Mouse (Mus musculus) hindbrain, embryonic 16.5 days (tissue): ENCODE measurements around the gene Klhl42. TPM values are rescaled to one million over a fixed set of nuclear protein-coding genes. Genes with fewer than 3 reads are reported as not detected.

Experiments
- ATAC-seq: fragments of 200-750 bp; cut with Nextera tagmentation; 2 replicates; pipeline ENCODE4 v1.8.0; 2017; ENCODE audit warnings: moderate TSS enrichment, moderate library complexity
- H3K27ac ChIP-seq: fragments of 300-500 bp; sonication (generic); 2 replicates; pipeline ENCODE4 v1.5.1; 2014; ENCODE audit warnings: low read depth, mild to moderate bottlenecking, control low read depth, low read length, moderate library complexity
- H3K27me3 ChIP-seq: fragments of 300-500 bp; sonication (generic); replicated peaks from 2 replicates; pipeline ENCODE4 v1.6.1; 2014; ENCODE audit warnings: low read length; ENCODE audit not compliant: control insufficient read depth, insufficient read depth
- H3K36me3 ChIP-seq: fragments of 300-500 bp; sonication (generic); 2 replicates; pipeline ENCODE4 v1.6.1; 2014; ENCODE audit warnings: mild to moderate bottlenecking, low read length, moderate library complexity, mixed read lengths; ENCODE audit not compliant: control insufficient read depth, insufficient read depth
- H3K4me1 ChIP-seq: fragments of 300-500 bp; sonication (generic); 2 replicates; pipeline ENCODE4 v1.6.1; 2014; ENCODE audit warnings: low read depth, low read length; ENCODE audit not compliant: control insufficient read depth, insufficient read depth
- H3K4me2 ChIP-seq: fragments of 300-500 bp; sonication (generic); 2 replicates; pipeline ENCODE4 v1.6.1; 2014; ENCODE audit warnings: mild to moderate bottlenecking, low read length, control low read depth, moderate library complexity
- H3K4me3 ChIP-seq: fragments of 300-500 bp; sonication (generic); 2 replicates; pipeline ENCODE4 v1.5.1; 2014; ENCODE audit warnings: mild to moderate bottlenecking, low read length, control low read depth, moderate library complexity
- H3K9ac ChIP-seq: fragments of 300-500 bp; sonication (generic); 2 replicates; pipeline ENCODE4 v1.6.1; 2014; ENCODE audit warnings: low read depth, mild to moderate bottlenecking, control low read depth, low read length, moderate library complexity
- H3K9me3 ChIP-seq: fragments of 300-500 bp; sonication (generic); 2 replicates; pipeline ENCODE4 v1.6.1; 2014; ENCODE audit warnings: mild to moderate bottlenecking, low read length, moderate library complexity; ENCODE audit not compliant: control insufficient read depth
- WGBS: fragments of 180-500 bp; shearing (Covaris S2); extraction: QIAGEN DNeasy Blood & Tissue Kit; methylation state at CpG from one replicate; pipeline ENCODE4 v1.1.7; 2014; 5-methylcytosine and 5-hydroxymethylcytosine counted together
- polyA plus RNA-seq: library from polyadenylated mRNA; unstranded; fragments of >200 nt; fragmentation: Nextera tagmentation; extraction: Ambion mirVana; gene quantifications from 2 replicates; pipeline ENCODE4 v1.2.1, GENCODE M21; 2015

Gene Klhl42
- polyA plus RNA-seq, 1 experiment from 2014 or later: 6.3 TPM

- Histone ChIP-seq H3K4me3 (no peak overlapping the region), H3K9me3 (no peaks in the 10 kb centered on the region), H3K36me3 (no peaks in the 10 kb centered on the region), H3K27ac (no peak overlapping the region), H3K9ac (no peak overlapping the region), H3K27me3 (no peaks in the 10 kb centered on the region; the same call in 1 of the 2 replicates), H3K4me1 (no peaks in the 10 kb centered on the region), H3K4me2 (no peak overlapping the region)
- WGBS: 55% methylated on average over 6 of the region's 6 CpGs
- ATAC-seq: no peak
These were observed 30.1 kb downstream of the Klhl42 start for GRCm38 (mm10) chr6:147121320-147121719.

GRCm38 (mm10) chr6:147127239-147127638 lies 36.1 kb downstream of the Klhl42 start:
- Histone ChIP-seq H3K9ac (no peak overlapping the region), H3K27me3 (no peaks in the 10 kb centered on the region), H3K4me3 (no peak overlapping the region), H3K36me3 (no peaks in the 10 kb centered on the region), H3K27ac (no peak overlapping the region), H3K9me3 (0 out of 2 replicates have a peak, but pooled peaks cover 2% of the 10 kb centered on the region), H3K4me1 (no peaks in the 10 kb centered on the region), H3K4me2 (no peak overlapping the region)
- no peak for ATAC-seq
- 85% methylated on average over 10 of the region's 10 CpGs for WGBS

DNA sequence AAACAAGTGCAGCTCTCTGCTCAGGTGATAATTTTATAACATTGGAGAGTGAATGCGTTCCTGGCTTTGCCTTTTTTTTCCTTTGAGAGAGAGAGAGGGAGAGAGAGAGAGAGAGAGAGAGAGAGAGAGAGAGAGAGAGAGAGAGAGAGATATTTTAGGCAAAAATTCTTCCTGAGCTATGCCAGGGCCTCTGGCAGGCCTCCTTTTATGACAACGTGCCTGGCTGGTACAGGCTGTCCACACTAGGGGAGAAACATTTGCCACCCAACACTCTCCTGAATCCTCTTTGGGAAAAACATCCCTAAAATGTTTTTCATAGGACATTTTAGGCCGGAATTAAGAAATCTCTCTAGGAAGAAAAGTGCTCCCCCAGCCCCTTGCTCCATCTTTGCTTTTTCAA lies 47.1 kb downstream of the Klhl42 start:
- H3K4me2 ChIP-seq: no peak overlapping the region
- no peak for ATAC-seq
- 90% methylated on average over 3 of the region's 3 CpGs for WGBS
- H3K4me1 ChIP-seq: no peaks in the 10 kb centered on the region
- no peaks in the 10 kb centered on the region for H3K36me3 ChIP-seq
- H3K27ac ChIP-seq: no peak overlapping the region
- no peak overlapping the region for H3K9ac ChIP-seq
- H3K27me3 ChIP-seq: no peaks in the 10 kb centered on the region
- no peak overlapping the region for H3K4me3 ChIP-seq
- H3K9me3 ChIP-seq: no peaks in the 10 kb centered on the region

- no peaks in the 10 kb centered on the region for H3K9me3 ChIP-seq
- H3K36me3 ChIP-seq: no peaks in the 10 kb centered on the region
- no peak overlapping the region for H3K27ac ChIP-seq
- H3K27me3 ChIP-seq: no peaks in the 10 kb centered on the region
- 94% methylated on average over 7 of the region's 7 CpGs for WGBS
- H3K4me1 ChIP-seq: no peaks in the 10 kb centered on the region; the same call in 1 of the 2 replicates
- H3K4me2 ChIP-seq: no peak overlapping the region
- no peak overlapping the region for H3K4me3 ChIP-seq
- ATAC-seq: no peak
- no peak overlapping the region for H3K9ac ChIP-seq
These were observed 49.5 kb downstream of the Klhl42 start for GRCm38 (mm10) chr6:147140600-147141154.

- Histone ChIP-seq H3K27me3 (no peaks in the 10 kb centered on the region), H3K4me2 (no peak overlapping the region), H3K4me3 (no peak overlapping the region), H3K9ac (no peak overlapping the region), H3K27ac (no peak overlapping the region), H3K4me1 (no peaks in the 10 kb centered on the region; the same call in 1 of the 2 replicates), H3K36me3 (no peaks in the 10 kb centered on the region), H3K9me3 (no peaks in the 10 kb centered on the region)
- 85% methylated on average over 5 of the region's 5 CpGs for WGBS
- no peak for ATAC-seq
These were observed 53.5 kb downstream of the Klhl42 start for GRCm38 (mm10) chr6:147144664-147145063.

DNA sequence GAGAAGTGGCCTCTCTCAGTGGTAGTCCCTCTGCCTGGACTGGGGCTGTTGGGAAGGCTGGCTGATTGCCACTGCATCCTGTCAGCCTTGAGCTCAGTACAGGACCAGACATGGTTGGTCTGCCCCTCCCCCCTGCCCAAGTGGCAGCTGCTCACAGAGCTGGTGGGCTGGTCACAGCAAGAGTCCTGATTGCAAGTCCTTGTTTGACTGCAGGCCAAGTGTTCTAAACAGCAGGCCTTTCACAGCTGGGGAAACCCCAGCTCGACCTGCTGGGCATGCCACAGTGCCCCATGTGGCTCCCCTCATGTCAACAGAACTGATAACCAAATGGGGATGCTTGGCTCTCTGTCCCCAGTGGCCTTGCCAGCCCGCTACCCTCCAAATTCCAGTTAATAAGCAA lies 54.1 kb downstream of the Klhl42 start:
- 7% methylated on average over 2 of the region's 2 CpGs for WGBS
- H3K27ac ChIP-seq: no peak overlapping the region
- peak; percentile 99 for ATAC-seq
- no peaks in the 10 kb centered on the region; the same call in 1 of the 2 replicates for H3K4me1 ChIP-seq
- H3K4me2 ChIP-seq: no peak overlapping the region
- H3K27me3 ChIP-seq: no peaks in the 10 kb centered on the region
- H3K9me3 ChIP-seq: no peaks in the 10 kb centered on the region
- H3K9ac ChIP-seq: no peak overlapping the region
- no peaks in the 10 kb centered on the region for H3K36me3 ChIP-seq
- no peak overlapping the region for H3K4me3 ChIP-seq

DNA sequence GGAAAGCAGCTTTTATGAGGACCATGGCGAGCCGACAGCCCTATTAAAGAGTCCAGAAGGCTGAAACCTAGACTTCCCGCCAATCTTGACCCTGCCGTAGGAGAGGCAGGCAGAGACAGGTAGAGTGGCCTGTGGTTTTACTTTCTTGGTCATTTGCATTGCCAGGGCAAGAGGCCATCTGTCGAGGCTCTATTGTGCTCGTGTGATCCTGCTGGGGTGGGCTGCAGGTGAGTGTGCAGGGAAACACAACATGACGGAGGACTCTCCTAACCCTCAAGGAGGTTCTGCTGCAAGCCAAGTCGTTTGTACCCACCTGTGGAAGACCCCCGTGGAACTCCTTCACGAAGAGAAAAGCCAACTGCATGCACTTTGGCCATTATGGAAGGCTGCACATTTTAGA lies 54.6 kb downstream of the Klhl42 start:
- Histone ChIP-seq H3K27ac (no peak overlapping the region), H3K9ac (no peak overlapping the region), H3K4me2 (no peak overlapping the region), H3K36me3 (no peaks in the 10 kb centered on the region), H3K27me3 (no peaks in the 10 kb centered on the region), H3K4me3 (no peak overlapping the region), H3K4me1 (no peaks in the 10 kb centered on the region; the same call in 1 of the 2 replicates), H3K9me3 (no peaks in the 10 kb centered on the region)
- WGBS: 53% methylated on average over 10 of the region's 10 CpGs
- peak; percentile 12; the same call in 1 of the 2 replicates for ATAC-seq

GRCm38 (mm10) chr6:147151069-147151468 lies 59.9 kb downstream of the Klhl42 start:
- no peak overlapping the region for H3K9ac ChIP-seq
- H3K4me1 ChIP-seq: no peaks in the 10 kb centered on the region
- no peak overlapping the region for H3K27ac ChIP-seq
- no peak overlapping the region for H3K4me3 ChIP-seq
- no peak overlapping the region for H3K4me2 ChIP-seq
- no peaks in the 10 kb centered on the region for H3K27me3 ChIP-seq
- no peaks in the 10 kb centered on the region for H3K9me3 ChIP-seq
- WGBS: 85% methylated on average over 6 of the region's 6 CpGs
- no peak for ATAC-seq
- no peaks in the 10 kb centered on the region for H3K36me3 ChIP-seq

DNA sequence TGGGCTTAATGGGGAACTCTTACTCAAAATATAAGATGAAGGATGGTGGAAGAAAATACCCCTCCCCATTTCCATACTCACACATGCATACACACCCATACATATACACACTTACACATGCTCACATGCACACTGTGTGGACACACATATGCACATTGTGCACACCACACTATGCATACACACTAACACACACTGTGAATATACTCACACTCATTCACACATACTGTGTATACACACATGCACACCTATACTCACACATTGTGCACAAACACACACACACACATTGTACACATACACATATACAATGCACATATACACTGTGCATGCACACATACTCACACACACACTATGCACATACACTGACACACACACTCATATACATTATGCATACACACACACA lies 60.7 kb downstream of the Klhl42 start:
- no peak overlapping the region for H3K4me2 ChIP-seq
- ATAC-seq: no peak
- H3K4me3 ChIP-seq: no peak overlapping the region
- no peaks in the 10 kb centered on the region for H3K4me1 ChIP-seq
- H3K9me3 ChIP-seq: no peaks in the 10 kb centered on the region
- no peak overlapping the region for H3K27ac ChIP-seq
- no peak overlapping the region for H3K9ac ChIP-seq
- no peaks in the 10 kb centered on the region for H3K36me3 ChIP-seq
- H3K27me3 ChIP-seq: no peaks in the 10 kb centered on the region

- no peak for ATAC-seq
- no peaks in the 10 kb centered on the region for H3K27me3 ChIP-seq
- H3K4me1 ChIP-seq: no peaks in the 10 kb centered on the region
- H3K27ac ChIP-seq: no peak overlapping the region
- no peaks in the 10 kb centered on the region for H3K9me3 ChIP-seq
- H3K9ac ChIP-seq: no peak overlapping the region
- no peak overlapping the region for H3K4me3 ChIP-seq
- 73% methylated on average over 7 of the region's 7 CpGs for WGBS
- no peaks in the 10 kb centered on the region for H3K36me3 ChIP-seq
- no peak overlapping the region for H3K4me2 ChIP-seq
These were observed 63.9 kb downstream of the Klhl42 start for GRCm38 (mm10) chr6:147155085-147155484.
